Mouse (Mus musculus) cortical plate, adult 2 months (tissue): Measurements from ENCODE around the gene Nrxn1.

Experiments
- CTCF ChIP-seq: fragments of 200-500 bp; IDR thresholded peaks from 2 replicates; pipeline ENCODE4 v1.5.1; 2011; ENCODE audit warnings: mild to moderate bottlenecking, control low read depth, low read length; ENCODE audit not compliant: insufficient read depth; ENCODE audit errors: extremely low read depth
- POLR2A ChIP-seq: fragments of 200-500 bp; IDR thresholded peaks from 2 replicates; pipeline ENCODE4 v1.6.1; 2011; ENCODE audit warnings: mild to moderate bottlenecking, low read length, control low read depth; ENCODE audit not compliant: insufficient read depth; ENCODE audit errors: extremely low read depth

DNA sequence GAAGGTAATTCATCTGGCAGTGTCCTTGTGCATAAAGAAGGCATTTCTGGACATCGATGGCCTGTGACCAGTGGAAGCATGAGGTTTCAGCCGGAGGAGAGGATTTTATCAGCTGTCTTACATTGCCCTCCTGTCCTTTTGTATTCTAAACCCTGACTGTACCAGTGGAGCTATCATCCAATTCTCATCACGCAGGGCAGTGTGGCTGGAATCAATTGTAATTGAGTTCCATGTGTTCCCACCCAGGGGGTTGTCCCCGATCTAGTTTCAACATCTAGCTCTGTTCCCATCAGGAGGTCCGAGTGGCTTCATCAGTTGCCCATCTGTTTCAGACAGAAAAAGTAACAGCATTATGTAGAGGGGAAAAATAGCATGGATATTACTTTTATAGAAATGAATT, 1038.6 kb downstream of the Nrxn1 start:
- no peak for TF ChIP-seq CTCF
- TF ChIP-seq POLR2A: no peak
